In genomic region chr8:10717297-10717696, GRCm38 (mm10) we compare ENCODE assay signal across 25 mouse cellular contexts.
DNase-seq lines count a peak whose midpoint lies in the region; ATAC-seq and TF ChIP-seq lines count a peak whose summit lies in the region.
"Had no signal": no experiment of that assay in that cellular context is flagged by ENCODE, and none has a peak within 500 bp of the region (broad histone marks: within the 10 kb centered on the region; RNA-seq: fewer than 3 reads in every experiment).

No protein-coding gene starts in this region.

- no peaks in the 10 kb centered on the region for H3K36me3 ChIP-seq in kidney, adult 2 months (ENCODE audit: control insufficient read depth, insufficient read depth, low read length)
- no peaks in the 10 kb centered on the region for H3K36me3 ChIP-seq in kidney, embryonic 16.5 days (ENCODE audit: insufficient read depth, low read length)
- no peaks in the 10 kb centered on the region for H3K36me3 ChIP-seq in midbrain, embryonic 11.5 days (ENCODE audit: control insufficient read depth, insufficient read depth, low read length)
- H3K36me3 ChIP-seq in midbrain, embryonic 14.5 days (ENCODE audit: control insufficient read depth, insufficient read depth, low read length) = no peaks in the 10 kb centered on the region
- H3K36me3 ChIP-seq: forebrain, embryonic 10.5 days; heart, embryonic 10.5 days; heart, embryonic 13.5 days; hindbrain, embryonic 12.5 days; hindbrain, embryonic 15.5 days had no signal

- H3K4me2 ChIP-seq in kidney, embryonic 16.5 days (replicated peaks; ENCODE audit: low read depth, low read length) = peak overlapping the region; percentile 24; the same call in 1 of the 2 replicates
- no peak overlapping the region for H3K4me2 ChIP-seq in midbrain, embryonic 11.5 days
- no peak overlapping the region for H3K4me2 ChIP-seq in midbrain, embryonic 14.5 days (ENCODE audit: low read length)
- H3K4me2 ChIP-seq: forebrain, embryonic 13.5 days; heart, embryonic 13.5 days; hindbrain, embryonic 12.5 days; hindbrain, embryonic 15.5 days had no signal

- H3K9ac ChIP-seq in kidney, embryonic 16.5 days (replicated peaks; ENCODE audit: low read length) = no peak overlapping the region
- no peak overlapping the region for H3K9ac ChIP-seq in midbrain, embryonic 11.5 days (ENCODE audit: low read length)
- H3K9ac ChIP-seq in midbrain, embryonic 14.5 days (replicated peaks; ENCODE audit: low read length) = no peak overlapping the region
- H3K9ac ChIP-seq: forebrain, embryonic 13.5 days; heart, embryonic 13.5 days; hindbrain, embryonic 12.5 days; hindbrain, embryonic 15.5 days had no signal

- 0 out of 2 replicates have a peak, but pooled peaks cover 4% of the 10 kb centered on the region for H3K4me1 ChIP-seq in kidney, adult 2 months (ENCODE audit: control insufficient read depth, insufficient read depth, low read length)
- peaks cover 16% of the 10 kb centered on the region for H3K4me1 ChIP-seq in kidney, embryonic 16.5 days (ENCODE audit: insufficient read depth, low read length)
- peaks cover 10% of the 10 kb centered on the region for H3K4me1 ChIP-seq in midbrain, embryonic 11.5 days (ENCODE audit: control insufficient read depth, insufficient read depth, low read length)
- peaks cover 15% of the 10 kb centered on the region; the same call in 1 of the 2 replicates for H3K4me1 ChIP-seq in midbrain, embryonic 14.5 days (ENCODE audit: control insufficient read depth, insufficient read depth, low read length)
- H3K4me1 ChIP-seq: hindbrain, embryonic 15.5 days had no signal

- WGBS in kidney, adult 2 months = 38% methylated on average over 8 of the region's 8 CpGs
- 22% methylated on average over 8 of the region's 8 CpGs for WGBS in kidney, embryonic 16.5 days
- WGBS in midbrain, embryonic 11.5 days = 72% methylated on average over 8 of the region's 8 CpGs
- WGBS in midbrain, embryonic 14.5 days = 76% methylated on average over 8 of the region's 8 CpGs

- no peak overlapping the region for H3K27ac ChIP-seq in kidney, adult 2 months (ENCODE audit: insufficient read depth, low read depth, low read length)
- H3K27ac ChIP-seq in kidney, embryonic 16.5 days (ENCODE audit: low read length) = no peak overlapping the region
- no peak overlapping the region for H3K27ac ChIP-seq in midbrain, embryonic 11.5 days (ENCODE audit: low read depth, low read length)
- no peak overlapping the region for H3K27ac ChIP-seq in midbrain, embryonic 14.5 days (replicated peaks; ENCODE audit: low read depth, low read length)
- H3K27ac ChIP-seq: forebrain, embryonic 10.5 days; forebrain, embryonic 13.5 days; heart, adult 2 months; heart, embryonic 10.5 days; heart, embryonic 13.5 days; hindbrain, embryonic 12.5 days; hindbrain, embryonic 15.5 days had no signal

- DNase-seq in kidney, adult 2 months = peak; percentile 10
- DNase-seq in kidney, adult 18-20 months = no peak
- no peak for DNase-seq in kidney, postnatal 36 days
- peak; percentile 75 for DNase-seq in midbrain, embryonic 11.5 days (ENCODE audit: low spot score, missing footprints)
- no peak for DNase-seq in midbrain, embryonic 14.5 days
- DNase-seq: adrenal gland, adult 2 months; adrenal gland, postnatal 14 days; cerebellum, adult 11 months; cerebellum, adult 2 months; cerebellum, adult 9-11 months; cerebellum, postnatal 25 days; gastrocnemius, postnatal 10 days; gastrocnemius, postnatal 36 days; heart, adult 2 months; heart, postnatal 14 days; heart, postnatal 4 days had no signal

- H3K27me3 ChIP-seq in kidney, adult 2 months (replicated peaks; ENCODE audit: control insufficient read depth, insufficient read depth, low read length) = no peaks in the 10 kb centered on the region
- no peaks in the 10 kb centered on the region for H3K27me3 ChIP-seq in kidney, embryonic 16.5 days (ENCODE audit: insufficient read depth, low read length)
- H3K27me3 ChIP-seq in midbrain, embryonic 11.5 days (ENCODE audit: control insufficient read depth, insufficient read depth, low read length) = no peaks in the 10 kb centered on the region
- no peaks in the 10 kb centered on the region for H3K27me3 ChIP-seq in midbrain, embryonic 14.5 days (ENCODE audit: control insufficient read depth, insufficient read depth, low read length)
- H3K27me3 ChIP-seq: forebrain, embryonic 13.5 days; hindbrain, embryonic 12.5 days; hindbrain, embryonic 15.5 days had no signal

- no peak for TF ChIP-seq POLR2A in kidney, adult 2 months (IDR thresholded peaks at IDR 0.05; ENCODE audit: low read depth, low read length)

- peak; percentile 58; the same call in 1 of the 2 replicates for ATAC-seq in kidney, embryonic 16.5 days (ENCODE audit: low FRiP score, low TSS enrichment)
- ATAC-seq in midbrain, embryonic 11.5 days (ENCODE audit: low FRiP score) = no peak
- no peak for ATAC-seq in midbrain, embryonic 14.5 days (ENCODE audit: low FRiP score, low TSS enrichment)
- ATAC-seq: CD4-positive, CD25-positive, alpha-beta regulatory T cell, adult 4 months; forebrain, embryonic 13.5 days; forebrain, embryonic 16.5 days had no signal

- no peaks in the 10 kb centered on the region for H3K9me3 ChIP-seq in kidney, embryonic 16.5 days (ENCODE audit: low read length)
- H3K9me3 ChIP-seq in midbrain, embryonic 11.5 days (ENCODE audit: control insufficient read depth, low read length) = no peaks in the 10 kb centered on the region
- H3K9me3 ChIP-seq in midbrain, embryonic 14.5 days (ENCODE audit: control insufficient read depth, low read length) = no peaks in the 10 kb centered on the region
- H3K9me3 ChIP-seq: forebrain, embryonic 10.5 days; forebrain, embryonic 13.5 days; heart, embryonic 10.5 days; heart, embryonic 13.5 days; hindbrain, embryonic 12.5 days; hindbrain, embryonic 15.5 days had no signal

- no peak overlapping the region for H3K4me3 ChIP-seq in kidney, adult 2 months (ENCODE audit: insufficient read depth, low read depth, low read length)
- no peak overlapping the region for H3K4me3 ChIP-seq in kidney, embryonic 16.5 days (ENCODE audit: low read length)
- H3K4me3 ChIP-seq in midbrain, embryonic 11.5 days (ENCODE audit: low read depth, low read length) = no peak overlapping the region
- H3K4me3 ChIP-seq in midbrain, embryonic 14.5 days (replicated peaks; ENCODE audit: low read depth, low read length) = no peak overlapping the region
- H3K4me3 ChIP-seq: forebrain, embryonic 10.5 days; forebrain, embryonic 13.5 days; heart, adult 2 months; heart, embryonic 10.5 days; heart, embryonic 13.5 days; hindbrain, embryonic 12.5 days; hindbrain, embryonic 15.5 days had no signal

- no peak for TF ChIP-seq CTCF in kidney, adult 2 months (conservative IDR thresholded peaks at IDR 0.05; ENCODE audit: insufficient read depth, insufficient read length, low read depth, low read length)

Comparison
In these comparisons a context has a peak if more than half of its experiments do, and no peak if none do; other contexts are left out.
1. DNase-seq: peak in kidney, adult 2 months (single experiment) and midbrain, embryonic 11.5 days (single experiment); none in kidney, adult 18-20 months (single experiment), kidney, postnatal 36 days (0 of 2) and midbrain, embryonic 14.5 days (single experiment).